Mouse (Mus musculus) left cerebral cortex, adult 9 months (tissue): ENCODE results near the gene Uqcc1.

Source experiments
- DNase-seq, 2 experiments: peaks; one replicate each; pipeline ENCODE4 v3.0.0; 2022; ENCODE audit warnings: low spot score in 2 of 2

Uqcc1 gene

GRCm38 (mm10) chr2:155817301-155818245 lies 112.5 kb downstream of the Uqcc1 start:
- DNase-seq, result no peak

DNA sequence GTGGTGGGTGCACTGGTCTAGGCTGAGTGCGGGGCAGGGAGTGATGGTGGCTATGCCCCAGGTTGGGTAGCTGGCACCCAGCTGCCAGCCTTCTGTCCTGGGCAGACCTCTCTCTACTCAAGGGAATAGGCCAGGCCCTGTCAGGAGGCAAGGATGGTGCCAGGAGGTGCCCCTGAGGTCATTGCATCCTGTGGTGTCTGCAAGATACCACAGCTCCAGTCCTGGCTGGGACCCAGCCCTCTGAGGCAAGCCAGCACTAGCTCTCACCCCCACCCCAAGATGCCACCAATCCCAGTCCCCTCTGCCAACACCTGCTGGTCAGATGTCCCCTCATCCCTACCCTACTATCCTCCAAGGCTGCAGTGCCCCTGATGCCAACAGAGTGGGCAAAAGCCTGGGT lies 113.9 kb downstream of the Uqcc1 start:
- no peak for DNase-seq

DNA sequence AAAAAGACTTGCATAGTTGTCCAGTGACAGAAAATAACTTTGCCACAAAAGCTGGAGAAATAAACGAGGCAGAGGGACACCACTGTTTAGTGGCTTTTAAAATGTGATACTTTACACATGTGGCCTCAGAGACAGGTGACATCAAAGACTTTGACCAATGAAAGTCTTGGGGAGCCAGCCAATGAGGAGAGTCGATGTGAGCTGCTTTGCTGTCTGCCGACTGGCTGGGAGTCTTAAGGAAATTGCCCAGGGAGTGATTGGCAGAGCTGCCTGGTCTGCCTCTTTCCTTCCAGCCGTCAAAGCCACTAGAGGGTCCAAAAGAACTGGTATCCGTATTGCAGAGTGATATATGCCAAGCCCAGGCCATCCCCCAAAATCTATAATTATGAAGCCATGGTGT lies 115.3 kb downstream of the Uqcc1 start:
- DNase-seq, result no peak

DNA sequence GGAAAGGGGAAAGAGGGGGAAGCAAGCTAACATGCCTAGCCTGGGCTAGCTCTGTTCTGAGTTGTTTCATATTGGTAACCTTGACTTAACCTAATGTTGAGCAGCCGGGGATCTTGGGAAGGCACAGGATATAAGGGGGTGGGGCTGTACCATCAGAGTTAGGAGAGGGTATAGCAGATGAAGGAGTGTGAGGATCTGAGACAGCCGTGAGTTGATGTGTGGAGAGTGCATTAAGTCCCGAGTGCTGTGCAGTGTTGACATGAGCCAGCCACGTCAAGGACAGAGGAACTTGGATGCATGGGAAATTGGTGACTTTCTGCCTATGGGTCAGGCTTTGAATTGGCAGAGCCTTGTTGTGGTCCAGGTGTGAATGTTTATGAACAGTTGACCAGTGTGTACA lies 117.5 kb downstream of the Uqcc1 start:
- no peak for DNase-seq

DNA sequence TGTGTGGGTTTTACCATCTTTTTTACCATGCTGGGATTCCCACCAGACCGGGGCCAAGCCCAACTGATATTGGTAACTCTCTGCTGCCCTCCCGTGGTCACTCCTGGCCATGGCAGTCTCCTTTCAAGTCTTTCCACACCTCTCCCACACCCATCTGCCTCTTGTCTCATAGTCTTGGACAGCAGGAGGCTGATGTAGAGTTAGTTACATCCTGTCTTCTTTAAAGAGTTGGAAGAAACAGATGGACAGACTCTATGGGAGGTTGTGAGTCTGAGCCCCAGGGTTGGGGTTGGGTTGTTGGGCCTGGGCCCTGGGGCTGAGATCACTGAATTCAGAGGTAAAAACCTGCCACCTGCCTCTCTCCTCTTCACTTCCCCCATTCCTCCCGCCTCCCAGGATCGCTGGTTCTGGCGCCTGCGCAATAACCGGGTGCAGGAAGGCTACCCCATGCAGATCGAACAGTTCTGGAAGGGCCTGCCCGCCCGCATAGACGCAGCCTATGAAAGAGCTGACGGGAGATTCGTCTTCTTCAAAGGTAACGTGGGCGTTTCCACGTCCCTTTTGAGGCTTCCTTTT lies 118.2 kb downstream of the Uqcc1 start:
- peak; percentile 65 to 95 for DNase-seq

DNA sequence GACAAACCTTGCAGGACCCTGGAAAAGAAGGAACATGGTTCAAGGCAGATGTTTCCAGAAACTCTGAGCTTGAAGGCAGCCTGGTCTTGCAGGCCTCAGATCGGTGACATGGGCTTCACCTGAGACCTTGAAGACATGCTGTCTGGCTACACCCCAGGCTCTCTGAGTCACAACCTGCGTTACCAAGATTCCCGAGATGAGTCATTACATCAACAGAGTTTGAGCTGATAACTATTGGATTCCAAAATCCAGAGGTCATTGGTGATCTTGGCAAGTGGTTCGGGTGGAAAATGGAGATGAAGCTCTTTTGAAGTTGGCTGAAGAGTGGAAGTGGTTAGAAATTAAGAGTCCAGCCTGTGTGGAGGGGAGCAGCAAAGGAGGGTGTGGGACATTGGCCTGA lies 120.5 kb downstream of the Uqcc1 start:
- DNase-seq, result no peak

DNA sequence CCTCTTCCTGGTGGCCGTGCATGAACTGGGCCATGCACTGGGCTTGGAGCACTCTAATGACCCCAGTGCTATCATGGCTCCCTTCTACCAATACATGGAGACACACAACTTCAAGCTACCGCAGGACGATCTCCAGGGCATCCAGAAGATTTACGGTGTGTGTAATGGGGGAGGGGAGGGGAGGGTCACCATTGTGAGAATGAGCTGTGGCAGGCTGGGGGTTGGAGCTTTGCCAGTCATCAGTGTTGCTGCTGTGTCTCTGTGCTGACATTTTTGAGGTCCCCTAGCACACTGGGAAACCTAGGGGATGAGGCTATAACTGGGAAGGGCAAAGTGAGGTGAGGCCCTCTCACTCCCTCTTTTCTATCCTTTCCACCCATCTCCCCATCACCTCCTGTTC lies 122.7 kb downstream of the Uqcc1 start:
- DNase-seq, result no peak

- DNase-seq, result no peak
These were observed 123.6 kb downstream of the Uqcc1 start for GRCm38 (mm10) chr2:155806548-155806947.

DNA sequence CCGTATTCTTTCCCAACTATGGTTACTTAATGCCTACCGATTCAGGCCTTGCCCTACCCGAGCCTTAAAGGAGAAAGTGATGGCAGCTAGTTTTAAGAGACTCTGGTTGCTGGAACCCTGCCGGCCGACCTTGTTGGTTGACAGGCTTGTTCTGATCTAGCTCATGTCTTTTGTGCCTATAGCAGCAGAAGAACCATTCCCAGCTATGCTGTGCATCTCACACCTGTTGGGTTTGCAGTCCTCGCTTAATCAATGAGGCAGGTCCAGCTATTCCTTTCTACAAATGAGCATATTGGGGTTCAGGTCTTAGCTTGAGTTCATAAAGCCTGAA lies 124.2 kb downstream of the Uqcc1 start:
- DNase-seq, result no peak

GRCm38 (mm10) chr2:155805231-155805924 lies 124.7 kb downstream of the Uqcc1 start:
- DNase-seq, result no peak

DNA sequence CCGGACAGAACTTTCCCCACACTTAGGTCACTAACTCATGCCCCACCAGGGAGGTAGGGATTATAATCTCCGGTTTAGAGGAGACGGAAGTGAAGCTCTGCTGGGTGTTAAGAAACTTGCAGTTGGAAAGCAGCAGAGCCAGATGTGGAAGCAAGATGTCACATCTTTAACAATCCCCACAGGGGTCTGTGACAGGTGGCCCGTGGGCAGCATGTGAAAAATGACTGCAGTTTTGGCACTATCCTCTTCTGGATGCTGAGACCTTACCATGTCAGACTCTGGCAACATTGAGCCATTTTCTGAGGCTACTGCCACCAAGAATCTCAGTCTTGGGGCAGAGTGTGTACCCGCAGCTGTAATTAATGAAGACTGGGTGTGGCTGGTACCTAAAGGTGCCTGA lies 126.1 kb downstream of the Uqcc1 start:
- DNase-seq, result no peak

- no peak for DNase-seq
These were observed 127.3 kb downstream of the Uqcc1 start for GRCm38 (mm10) chr2:155802761-155803160.

DNA sequence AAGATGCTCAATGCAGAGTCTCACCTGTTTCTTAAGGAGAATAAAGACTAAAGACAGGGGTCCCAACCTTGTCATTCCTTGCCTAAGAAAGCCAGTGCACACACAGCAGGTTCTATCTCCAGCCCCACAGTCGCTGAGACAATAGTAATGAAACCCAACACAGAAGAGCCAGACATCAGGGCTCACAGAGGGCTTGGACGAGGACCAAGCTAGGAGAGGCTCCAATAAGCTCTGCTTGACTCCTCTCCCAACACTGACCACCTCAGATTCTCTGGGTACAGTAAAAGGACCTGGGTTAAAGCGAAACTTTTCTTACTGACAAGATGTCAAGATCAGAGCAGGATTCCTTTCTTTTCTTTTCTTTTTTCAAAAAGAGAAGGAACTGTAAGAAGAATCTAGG lies 131.5 kb downstream of the Uqcc1 start:
- DNase-seq, result no peak
